Mouse (Mus musculus): ENCODE results near the gene Oser1.
A peak's percentile ranks its signal among the peaks of the same experiment; 100 is the strongest.

The Oser1 gene

DNA sequence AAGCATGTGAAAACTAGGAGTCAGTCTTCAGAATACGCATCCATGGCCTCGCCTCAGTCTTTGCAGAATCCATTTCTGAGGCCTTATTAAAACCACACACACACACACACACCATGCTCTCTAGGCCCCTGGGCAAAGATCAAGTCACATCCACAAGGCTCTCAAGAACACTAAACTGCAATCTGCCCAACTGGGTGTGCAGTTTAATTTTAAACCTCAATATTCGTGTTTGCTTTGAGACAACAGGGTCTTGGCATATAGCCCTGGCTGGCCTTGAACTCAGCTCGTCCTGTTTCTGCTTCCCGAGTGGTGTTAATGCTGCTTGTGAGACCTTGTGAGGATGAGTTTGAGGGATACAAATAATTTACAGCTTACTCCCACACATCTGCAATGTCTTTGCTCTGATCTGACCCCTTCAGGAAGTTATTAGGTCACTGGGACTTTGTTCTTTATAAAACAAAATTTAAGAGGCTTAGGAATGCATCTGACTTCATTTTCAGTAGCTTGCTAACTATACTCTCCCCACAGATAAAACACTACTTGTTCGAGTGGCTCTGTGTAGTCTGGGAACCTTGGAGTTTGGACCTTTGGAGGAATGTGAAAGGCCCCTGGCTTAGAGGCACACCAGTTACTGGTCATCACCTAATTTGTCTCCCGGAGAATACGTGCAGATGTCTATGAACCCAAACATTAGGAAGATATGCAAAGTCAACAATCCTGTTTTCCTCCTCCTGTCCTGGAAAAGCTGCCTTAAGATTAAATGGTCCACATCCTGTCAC is 20.3 kb downstream of the Oser1 start:
- DNase-seq (ENCODE audit: low spot score in 2 of 2) = no peak

DNA sequence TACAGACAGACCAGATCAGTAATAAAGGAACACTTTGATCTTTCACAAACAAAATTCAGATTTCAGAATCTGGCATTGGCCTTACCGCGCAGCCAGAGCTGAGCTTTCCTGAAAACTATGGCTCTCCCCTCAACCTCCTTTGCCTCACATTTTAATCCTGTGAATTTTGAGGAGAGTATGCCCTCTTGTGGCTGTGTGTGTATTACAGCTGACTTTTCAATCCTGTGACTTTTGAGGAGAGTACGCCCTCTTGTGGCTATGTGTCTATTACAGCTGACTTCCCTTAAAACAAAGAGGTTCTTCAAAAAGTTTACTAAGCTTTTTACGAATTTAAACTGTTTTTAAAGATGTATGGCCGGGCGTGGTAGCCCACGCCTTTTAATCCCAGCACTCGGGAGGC is 23.3 kb downstream of the Oser1 start:
- peak; percentile 63 to 83 for DNase-seq (ENCODE audit: low spot score in 2 of 2)

DNA sequence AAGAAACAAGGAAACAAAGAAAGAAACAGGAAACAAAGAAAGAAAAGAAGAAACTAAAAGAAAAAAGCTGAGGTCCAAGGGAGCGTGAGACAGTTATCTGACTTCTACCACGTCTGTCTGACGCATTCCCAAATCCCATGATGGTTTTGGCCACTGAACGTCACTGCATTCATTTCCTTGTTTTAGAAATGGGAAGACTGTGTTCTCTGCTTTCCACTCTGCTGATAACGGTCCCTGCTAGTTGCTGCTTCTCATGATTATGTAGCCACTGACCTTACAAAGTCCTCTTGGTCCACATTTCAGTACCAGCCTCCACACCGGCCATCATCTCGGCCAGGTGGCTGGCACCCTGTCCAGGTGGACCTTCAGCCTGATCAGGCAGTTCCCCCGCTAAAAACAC is 25.3 kb downstream of the Oser1 start:
- no peak for DNase-seq (ENCODE audit: low spot score in 2 of 2)

DNA sequence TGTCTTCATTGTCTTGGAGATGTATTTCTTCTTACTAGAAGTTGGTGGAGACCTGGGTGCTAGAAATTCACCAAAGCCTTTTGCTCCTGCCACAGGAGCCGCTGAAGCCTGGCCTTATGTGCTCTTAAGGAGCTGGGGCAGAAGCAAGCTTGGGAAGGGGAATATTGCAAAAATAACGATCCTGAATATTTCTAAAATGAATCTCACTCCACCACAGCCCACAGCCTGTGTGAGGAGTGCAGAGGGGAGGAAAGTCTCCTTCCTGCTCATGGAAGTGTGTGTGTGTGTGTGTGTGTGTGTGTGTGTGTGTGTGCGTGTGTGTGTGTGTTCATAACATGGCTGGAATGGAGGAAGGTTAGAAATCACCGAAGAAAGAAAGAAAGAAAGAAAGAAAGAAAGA is 25.7 kb downstream of the Oser1 start:
- no peak for DNase-seq (ENCODE audit: low spot score in 2 of 2)

GRCm38 (mm10) chr2:163397905-163398304 is 26.6 kb downstream of the Oser1 start, which contains the start of gene Jph2:
Gene Jph2, minus strand, starts transcription at chr2:163397993.
- no peak for DNase-seq (ENCODE audit: low spot score in 2 of 2)

DNA sequence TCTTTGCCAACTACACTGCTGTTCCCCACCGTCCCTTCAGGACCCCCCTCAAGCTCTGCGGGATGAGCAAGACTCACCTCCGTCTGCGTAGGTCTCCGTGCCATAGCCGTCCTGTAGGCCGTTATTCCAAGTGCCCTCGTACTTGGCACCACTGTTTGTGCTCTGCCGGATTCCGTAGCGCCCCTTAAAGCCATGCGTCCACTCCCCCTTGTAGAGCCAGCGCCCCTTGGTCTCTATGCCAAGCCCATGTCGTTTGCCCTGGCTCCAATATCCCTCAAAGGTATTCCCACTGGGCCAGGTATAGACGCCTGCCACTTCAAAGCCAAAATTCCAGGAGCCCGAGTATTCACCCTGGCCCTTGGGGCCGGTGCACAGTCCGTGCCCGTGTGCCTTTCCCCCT is 27.4 kb downstream of the Oser1 start:
- DNase-seq (ENCODE audit: low spot score in 2 of 2) = no peak

DNA sequence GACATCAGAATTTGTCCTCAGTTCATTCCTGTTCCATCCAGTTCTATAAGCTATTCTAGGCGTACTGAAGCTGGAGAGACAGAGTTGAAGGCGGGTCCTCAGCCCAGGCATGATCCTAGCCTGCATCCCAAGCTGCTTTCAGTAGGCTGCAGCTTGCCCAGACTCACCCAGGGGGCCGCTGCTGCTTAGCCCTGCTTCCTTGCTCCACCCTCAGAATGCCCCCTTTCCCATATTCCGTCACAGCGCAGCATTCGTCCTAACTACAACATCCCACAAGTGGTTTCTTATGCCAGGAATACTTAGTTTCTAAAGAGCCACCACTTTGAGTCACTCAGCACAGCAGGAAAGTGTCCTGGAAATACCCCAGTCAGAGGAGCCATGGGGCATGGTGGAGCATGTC is 29.5 kb downstream of the Oser1 start:
- no peak for DNase-seq (ENCODE audit: low spot score in 2 of 2)

DNA sequence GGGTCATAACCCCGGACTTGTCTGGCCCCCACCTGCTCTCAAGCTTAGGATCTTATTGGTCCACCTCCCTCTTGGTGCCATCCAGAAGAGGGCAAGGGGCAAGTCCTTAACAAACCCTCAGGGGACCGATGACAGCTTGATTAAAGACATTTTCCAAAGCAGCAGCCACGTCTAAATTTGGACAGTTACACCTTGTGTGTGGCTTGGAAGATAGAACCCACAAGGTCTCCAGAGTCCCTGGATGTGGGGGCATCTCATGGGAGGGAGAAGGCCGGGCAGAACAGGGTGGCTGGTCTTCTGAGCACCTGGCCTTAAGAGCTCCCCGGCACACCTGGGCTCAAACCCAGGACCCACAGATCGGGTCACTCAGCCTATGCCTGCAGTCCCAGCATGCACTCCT is 30.5 kb downstream of the Oser1 start:
- DNase-seq (ENCODE audit: low spot score in 2 of 2) = no peak

GRCm38 (mm10) chr2:163393241-163393640 is 31.3 kb downstream of the Oser1 start:
- DNase-seq (ENCODE audit: low spot score in 2 of 2) = no peak

DNA sequence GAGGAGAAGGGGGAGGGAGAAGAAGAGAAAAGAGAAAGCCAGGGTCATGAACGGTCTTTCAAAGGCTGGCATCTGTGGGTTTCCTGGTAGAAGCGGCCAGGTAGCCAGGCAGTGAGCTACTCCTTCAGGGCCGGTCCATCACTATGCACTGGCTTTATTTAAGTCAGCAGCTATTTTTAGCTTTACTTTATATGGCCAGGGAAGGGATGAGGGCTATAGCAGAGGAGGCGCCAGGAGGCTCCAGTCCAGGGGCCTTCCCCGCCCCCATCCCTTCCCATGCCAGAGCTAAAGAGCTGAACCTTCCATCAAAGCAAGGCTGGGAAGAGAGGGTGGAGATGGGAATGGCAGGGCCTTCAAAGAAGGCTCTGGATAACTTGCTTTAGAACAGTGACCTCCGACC is 32.1 kb downstream of the Oser1 start:
- no peak for DNase-seq (ENCODE audit: low spot score in 2 of 2)

DNA sequence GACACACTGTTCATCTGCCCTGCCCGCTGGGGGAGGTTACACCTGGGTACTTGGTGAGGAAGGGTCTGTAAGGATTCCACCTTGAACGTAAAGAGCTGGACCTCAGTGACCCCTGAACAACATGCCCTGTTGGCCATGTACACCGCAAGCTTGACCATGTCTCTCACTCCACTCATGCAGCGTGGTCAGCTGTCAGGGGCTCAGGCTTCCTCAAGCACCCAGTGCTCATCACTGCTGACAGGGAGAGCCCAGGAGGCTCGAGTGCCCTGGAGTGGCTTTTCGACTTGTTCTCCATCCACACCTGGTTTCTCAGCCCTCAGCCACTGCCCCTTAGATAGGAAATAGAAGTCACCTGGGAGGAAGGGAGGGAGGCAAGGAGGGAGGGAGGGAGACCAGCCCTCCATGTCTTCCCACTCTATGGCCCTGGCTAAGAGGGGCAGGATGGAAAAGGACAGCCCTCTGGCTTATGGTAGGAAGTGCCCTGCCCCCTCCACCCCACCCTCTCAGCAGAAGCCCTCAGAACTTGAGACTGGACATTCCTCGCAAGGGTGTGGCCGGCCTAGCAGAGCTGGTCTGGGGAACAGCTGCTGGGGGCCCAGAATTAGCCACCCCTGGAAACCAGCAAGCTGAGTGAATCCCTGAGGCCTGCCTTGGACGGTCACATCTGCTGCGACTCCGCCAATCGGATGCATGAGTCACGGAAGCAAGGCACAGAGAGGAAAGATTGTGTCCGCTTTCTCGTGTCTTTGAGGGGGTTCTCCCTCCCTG is 37.9 kb downstream of the Oser1 start:
- no peak for DNase-seq (ENCODE audit: low spot score in 2 of 2)

GRCm38 (mm10) chr2:163385126-163385525 is 39.4 kb downstream of the Oser1 start:
- DNase-seq (ENCODE audit: low spot score in 2 of 2) = no peak

DNA sequence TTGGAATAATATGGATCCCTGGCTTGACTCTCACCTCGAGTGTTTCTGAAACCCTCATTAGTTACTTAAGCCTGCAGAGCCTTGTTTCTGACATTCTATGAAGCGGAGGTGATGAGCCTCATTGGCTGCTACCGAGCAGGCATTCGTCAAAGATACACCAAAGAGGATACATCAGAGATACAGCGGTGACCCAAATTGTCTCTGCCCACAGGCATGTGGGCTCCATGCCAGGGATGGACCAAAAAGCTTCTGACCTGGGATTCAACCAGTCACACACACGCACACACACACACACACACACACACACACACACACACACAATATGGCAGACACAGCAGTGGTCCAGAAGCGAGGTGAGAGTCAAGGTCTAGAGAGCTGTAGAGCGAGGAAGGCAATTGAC is 43.3 kb downstream of the Oser1 start:
- no peak for DNase-seq (ENCODE audit: low spot score in 2 of 2)

- no peak for DNase-seq (ENCODE audit: low spot score in 2 of 2)
Measured at GRCm38 (mm10) chr2:163379366-163379765, 45.1 kb downstream of the Oser1 start.

GRCm38 (mm10) chr2:163376082-163376481 is 48.4 kb downstream of the Oser1 start:
- no peak for DNase-seq (ENCODE audit: low spot score in 2 of 2)

DNA sequence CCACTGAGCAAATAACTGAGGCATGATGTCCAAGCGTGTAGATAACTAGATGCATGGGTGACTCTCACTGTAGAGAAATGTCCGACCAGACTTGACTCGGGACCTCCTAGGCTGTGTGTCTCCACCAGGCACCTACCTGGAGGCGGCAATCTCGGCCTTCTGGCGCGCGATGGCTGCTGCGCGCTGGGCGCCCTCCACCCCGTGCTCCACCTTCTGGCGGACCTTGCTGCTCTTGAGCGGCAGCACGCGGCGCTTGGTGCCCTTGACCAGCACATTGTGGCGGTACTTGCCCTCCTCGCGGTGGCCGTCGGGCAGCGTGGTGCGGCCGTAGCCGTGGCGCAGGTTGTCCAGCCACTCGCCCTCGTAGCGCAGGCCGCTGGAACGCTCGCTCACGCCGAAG is 49.0 kb downstream of the Oser1 start:
- no peak for DNase-seq (ENCODE audit: low spot score in 2 of 2)

DNA sequence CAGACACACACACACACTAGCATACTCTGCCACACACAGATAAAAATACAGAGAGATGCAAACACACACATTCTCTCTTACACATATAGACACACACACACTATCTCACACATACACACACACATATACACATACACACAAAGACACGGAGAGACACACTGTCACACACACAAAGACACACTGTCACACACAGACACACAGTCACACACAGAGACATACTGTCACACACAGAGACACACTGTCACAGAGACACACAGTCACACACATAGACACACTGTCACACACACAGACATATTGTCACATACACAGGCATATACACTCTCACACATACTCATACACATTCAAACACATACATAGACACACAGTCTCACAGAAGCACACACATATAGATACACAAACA is 51.9 kb downstream of the Oser1 start:
- DNase-seq (ENCODE audit: low spot score in 2 of 2) = no peak

DNA sequence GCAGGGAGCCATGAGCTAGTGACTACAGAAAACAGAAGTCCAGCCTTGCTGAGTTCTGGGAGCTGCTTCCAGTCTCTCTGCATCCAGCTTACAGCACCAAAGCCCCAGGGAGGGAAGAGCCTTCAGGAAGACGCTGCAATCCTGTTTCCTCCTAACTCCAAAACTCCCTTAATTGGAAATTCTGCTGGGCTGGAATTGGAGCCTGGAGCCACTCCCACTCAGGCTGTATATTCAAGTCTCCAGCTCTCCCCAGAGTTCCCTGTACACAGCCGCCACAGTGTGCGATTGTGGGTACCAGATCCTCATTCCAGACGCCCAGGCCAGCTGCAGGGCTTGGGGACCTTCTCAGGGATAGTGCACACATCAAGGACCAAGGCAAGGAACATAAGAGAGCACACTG is 54.3 kb downstream of the Oser1 start:
- DNase-seq (ENCODE audit: low spot score in 2 of 2) = no peak

DNA sequence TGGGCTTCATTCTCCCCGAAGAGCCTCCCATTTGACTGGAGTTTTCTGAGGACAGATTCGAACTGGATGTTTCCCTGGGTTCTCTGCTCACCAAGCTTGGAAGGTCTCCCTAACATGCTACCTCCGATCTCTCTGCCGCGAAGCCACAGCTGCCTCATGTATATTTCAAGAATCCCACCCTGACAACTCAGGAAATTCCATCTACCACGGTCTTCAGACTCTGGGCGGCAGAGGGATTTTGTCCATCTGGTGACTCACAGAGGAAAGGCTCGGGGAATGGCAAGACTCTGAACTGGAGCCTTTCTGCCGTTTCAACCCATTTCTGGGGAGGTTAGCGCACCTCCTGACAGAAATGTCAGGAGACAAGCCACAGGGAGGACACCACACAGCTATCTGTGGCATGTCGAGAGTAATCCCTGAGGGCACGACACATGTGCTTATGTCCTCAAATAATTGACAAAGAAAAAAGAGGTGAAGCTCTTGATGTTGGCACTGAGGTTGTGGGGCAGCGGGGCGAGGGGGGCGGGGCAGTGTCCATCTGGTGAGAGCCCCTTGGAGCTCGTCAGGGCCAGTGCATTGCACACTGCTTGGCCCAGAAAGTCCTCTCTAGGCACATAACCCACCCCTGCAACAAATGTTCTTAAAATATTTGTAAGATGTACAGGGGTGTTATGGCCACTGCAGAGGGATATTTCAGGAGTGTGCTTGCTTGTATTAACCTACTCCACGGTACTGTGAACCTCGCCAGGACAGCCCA is 59.5 kb downstream of the Oser1 start:
- DNase-seq (ENCODE audit: low spot score in 2 of 2) = no peak

GRCm38 (mm10) chr2:163362940-163363921 is 61.3 kb downstream of the Oser1 start:
- DNase-seq (ENCODE audit: low spot score in 2 of 2) = no peak

Data from cerebellum, postnatal 4 days (tissue).